Mouse (Mus musculus) stomach, embryonic 14.5 days (tissue): ENCODE data around the gene Prcd. TPM values are rescaled to one million over a fixed set of nuclear protein-coding genes. Genes with fewer than 3 reads are reported as not detected.
"Not testable (repeated sequence)": the region's sequence is repeated elsewhere in the genome, so short reads cannot be mapped to it uniquely, and the experiment has no call there.

Experiments used
- ATAC-seq: fragments of 200-750 bp; cut with Nextera tagmentation; 2 replicates; pipeline ENCODE4 v1.8.0; 2017; ENCODE audit warnings: low read depth, moderate TSS enrichment; ENCODE audit not compliant: insufficient number of reproducible peaks, insufficient read depth, low FRiP score
- H3K27ac ChIP-seq: fragments of 300-500 bp; sonication (generic); 2 replicates; pipeline ENCODE4 v1.5.1; 2014; ENCODE audit warnings: mild to moderate bottlenecking, low read length, moderate library complexity, mixed read lengths
- H3K27me3 ChIP-seq: fragments of 300-500 bp; sonication (generic); 2 replicates; pipeline ENCODE4 v1.6.1; 2014; ENCODE audit warnings: low read length, control low read depth, mixed read lengths; ENCODE audit not compliant: control insufficient read depth, insufficient read depth
- H3K36me3 ChIP-seq: fragments of 300-500 bp; sonication (generic); 2 replicates; pipeline ENCODE4 v1.6.1; 2014; ENCODE audit warnings: mild to moderate bottlenecking, control low read depth, low read length, moderate library complexity, mixed read lengths; ENCODE audit not compliant: control insufficient read depth, insufficient read depth
- H3K4me1 ChIP-seq: fragments of 300-500 bp; sonication (generic); 2 replicates; pipeline ENCODE4 v1.6.1; 2014; ENCODE audit warnings: low read length, control low read depth, mixed read lengths; ENCODE audit not compliant: control insufficient read depth, insufficient read depth
- H3K4me2 ChIP-seq: fragments of 300-500 bp; sonication (generic); replicated peaks from 2 replicates; pipeline ENCODE4 v1.6.1; 2014; ENCODE audit warnings: low read depth, low read length, control low read depth
- H3K4me3 ChIP-seq: fragments of 300-500 bp; sonication (generic); 2 replicates; pipeline ENCODE4 v1.5.1; 2014; ENCODE audit warnings: low read depth, low read length, control low read depth
- H3K9ac ChIP-seq: fragments of 300-500 bp; sonication (generic); replicated peaks from 2 replicates; pipeline ENCODE4 v1.6.1; 2014; ENCODE audit warnings: low read depth, mild to moderate bottlenecking, control low read depth, low read length, moderate library complexity, mixed read lengths
- H3K9me3 ChIP-seq: fragments of 300-500 bp; sonication (generic); 2 replicates; pipeline ENCODE4 v1.6.1; 2016; ENCODE audit warnings: low read depth, low read length, control low read depth; ENCODE audit not compliant: control insufficient read depth
- WGBS: fragments of 180-500 bp; shearing (Covaris S2); extraction: QIAGEN DNeasy Blood & Tissue Kit; methylation state at CpG from one replicate; pipeline ENCODE4 v1.1.7; 2014; 5-methylcytosine and 5-hydroxymethylcytosine counted together
- polyA plus RNA-seq: library from polyadenylated mRNA; unstranded; fragments of >200 nt; fragmentation: Nextera tagmentation; extraction: Ambion mirVana; gene quantifications from 2 replicates; pipeline ENCODE4 v1.2.1, GENCODE M21; 2014

Prcd gene
- polyA plus RNA-seq, 1 experiment from 2014 or later: 1.2 TPM

DNA sequence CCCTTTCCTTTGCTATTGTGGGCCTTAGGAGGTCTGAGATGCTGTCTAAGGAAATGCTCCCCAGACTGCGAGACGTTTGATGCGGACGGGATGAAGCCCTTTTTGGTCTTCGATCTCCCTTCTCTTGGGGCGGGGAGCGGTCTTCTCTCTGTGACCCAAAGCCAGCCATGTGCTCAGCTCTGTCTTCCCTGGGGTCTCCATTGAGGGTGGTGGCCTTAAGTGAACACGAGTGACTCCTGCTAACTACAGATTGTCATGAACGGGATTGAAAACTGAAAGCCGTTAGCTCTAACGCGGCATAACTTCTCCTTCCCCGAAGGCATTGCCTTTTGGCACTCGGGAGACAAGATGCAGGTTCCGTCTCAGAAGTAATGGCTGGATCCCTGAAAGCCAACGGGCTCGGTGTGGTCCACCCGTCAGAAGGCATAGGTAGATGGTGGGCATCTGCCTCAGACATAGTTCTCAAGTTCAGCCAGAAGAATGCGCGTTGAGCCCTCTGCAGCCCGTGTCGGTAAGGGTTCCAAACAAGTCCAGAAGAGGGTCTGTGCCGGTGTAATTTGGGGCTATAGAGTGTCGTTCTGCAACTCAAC, 18.6 kb downstream of the Prcd start:
- Histone ChIP-seq H3K9ac (peak overlapping the region; percentile 92), H3K36me3 (peaks cover 40% of the 10 kb centered on the region), H3K4me1 (peaks cover 9% of the 10 kb centered on the region), H3K27ac (peak overlapping the region; percentile 78), H3K4me3 (peak overlapping the region; percentile 94), H3K27me3 (no peaks in the 10 kb centered on the region), H3K4me2 (peak overlapping the region; percentile 76), H3K9me3 (no peaks in the 10 kb centered on the region)
- no peak for ATAC-seq
- 0% methylated on average over 24 of the region's 24 CpGs for WGBS

DNA sequence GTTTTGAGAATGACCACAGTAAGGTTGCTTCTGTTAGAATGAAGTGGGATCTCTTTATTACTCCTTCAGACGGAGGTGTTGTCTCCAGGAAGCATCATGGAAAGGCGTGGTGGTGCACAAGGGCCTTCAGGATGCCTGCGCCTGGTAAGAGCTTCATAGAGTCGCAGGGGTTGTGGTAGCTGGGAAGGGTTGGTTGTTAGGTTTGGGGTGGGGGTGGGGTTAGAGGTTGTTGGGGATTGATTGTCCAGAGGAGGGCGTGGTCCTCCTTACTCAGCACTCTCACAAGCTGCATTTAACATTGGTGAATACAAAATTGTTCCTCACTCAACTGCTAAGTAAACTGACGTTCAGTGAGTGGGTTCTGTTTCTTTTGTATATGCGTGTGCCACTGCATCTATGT, 19.3 kb downstream of the Prcd start:
- Histone ChIP-seq H3K4me2 (peak overlapping the region; percentile 76), H3K4me1 (peaks cover 9% of the 10 kb centered on the region), H3K27me3 (no peaks in the 10 kb centered on the region), H3K9ac (peak overlapping the region; percentile 92), H3K36me3 (peaks cover 47% of the 10 kb centered on the region), H3K27ac (no peak overlapping the region), H3K4me3 (peak overlapping the region; percentile 94), H3K9me3 (no peaks in the 10 kb centered on the region)
- ATAC-seq: no peak
- WGBS: 14% methylated on average over 7 of the region's 7 CpGs

DNA sequence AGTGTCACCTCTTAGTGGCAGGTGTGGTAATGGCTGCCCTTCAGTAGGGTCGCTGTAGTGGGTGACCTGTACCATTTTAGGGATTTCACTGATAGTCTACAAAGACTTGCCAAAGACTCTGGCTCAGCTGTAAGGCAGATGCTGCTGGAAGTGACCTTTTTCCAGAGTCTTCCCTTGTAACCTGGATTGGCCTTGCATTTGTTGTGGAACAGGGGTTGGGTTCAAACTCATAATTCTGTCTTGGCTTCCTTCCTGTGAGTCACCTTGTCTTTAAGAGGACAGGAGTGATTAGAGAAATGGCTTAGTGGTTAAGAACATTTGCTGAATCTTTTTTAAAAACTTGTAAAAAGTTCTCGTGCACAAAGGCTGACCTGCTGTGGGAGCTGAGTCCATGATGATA, 20.1 kb downstream of the Prcd start:
- ATAC-seq: no peak
- Histone ChIP-seq H3K4me3 (no peak overlapping the region), H3K4me1 (peaks cover 9% of the 10 kb centered on the region), H3K9ac (no peak overlapping the region), H3K36me3 (peaks cover 48% of the 10 kb centered on the region), H3K27me3 (no peaks in the 10 kb centered on the region), H3K27ac (no peak overlapping the region), H3K9me3 (no peaks in the 10 kb centered on the region), H3K4me2 (peak overlapping the region; percentile 76; the same call in 1 of the 2 replicates)
- 73% methylated on average over 2 of the region's 2 CpGs for WGBS

DNA sequence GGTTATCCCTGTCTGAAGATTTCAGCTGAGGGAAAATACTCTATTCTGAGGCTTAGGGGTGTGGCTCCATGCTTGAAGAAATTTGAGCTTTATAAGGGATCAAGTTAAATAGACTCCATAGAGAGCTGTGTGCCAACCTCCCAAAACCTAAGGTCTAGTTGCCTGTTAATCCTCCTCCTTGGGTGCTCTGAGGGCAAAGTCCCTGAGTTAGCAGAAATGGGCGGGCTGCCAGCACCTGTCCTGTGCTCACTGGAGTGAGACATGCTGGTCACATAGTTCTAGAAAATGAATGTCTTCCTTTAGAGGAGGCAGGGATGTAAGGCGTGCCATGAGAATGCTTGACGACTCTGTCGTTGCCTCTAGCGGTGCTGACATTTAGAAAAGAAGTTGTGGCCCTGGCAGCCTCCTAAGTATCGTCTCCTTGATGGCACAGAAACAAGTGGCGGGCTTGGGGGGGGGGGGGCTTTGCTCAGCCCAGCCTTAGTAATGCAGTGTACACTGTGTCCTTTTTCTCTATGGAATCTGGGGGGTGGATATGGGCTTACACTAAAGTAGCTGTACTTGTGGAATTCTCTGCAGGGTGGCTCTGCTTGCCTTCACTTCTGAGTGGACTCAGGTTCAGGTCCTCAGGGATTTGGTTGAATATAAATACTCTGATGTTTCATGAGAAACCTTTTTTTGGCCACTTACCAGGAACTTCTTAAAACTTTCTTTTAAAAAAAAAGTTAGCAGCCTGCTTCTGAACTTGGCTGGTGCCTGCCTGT, 21.5 kb downstream of the Prcd start:
- Histone ChIP-seq H3K4me1 (peaks cover 9% of the 10 kb centered on the region), H3K9ac (no peak overlapping the region), H3K27me3 (no peaks in the 10 kb centered on the region), H3K9me3 (no peaks in the 10 kb centered on the region), H3K4me3 (no peak overlapping the region), H3K36me3 (peaks cover 54% of the 10 kb centered on the region), H3K27ac (no peak overlapping the region), H3K4me2 (no peak overlapping the region)
- no peak for ATAC-seq
- 60% methylated on average over 7 of the region's 7 CpGs for WGBS

DNA sequence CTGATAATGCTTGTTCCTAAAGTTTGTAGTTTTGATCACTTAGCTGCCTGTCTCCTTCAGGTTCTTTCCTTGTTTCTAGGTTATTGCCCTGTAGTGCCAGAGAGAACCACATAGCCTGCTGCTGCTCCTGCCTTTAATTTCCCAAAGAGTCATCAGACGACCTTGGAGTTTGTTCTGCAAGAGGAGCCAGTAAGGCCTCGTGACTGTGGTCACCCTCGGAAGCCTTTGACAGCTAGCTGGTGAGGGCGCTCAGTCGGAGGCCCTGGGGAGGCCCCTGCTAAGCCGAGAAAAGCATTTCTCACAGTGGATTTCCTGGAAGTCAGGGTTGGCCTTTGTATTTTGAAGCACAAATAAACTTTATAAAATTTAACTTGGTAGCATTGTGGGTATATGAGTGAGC, 22.1 kb downstream of the Prcd start:
- not testable (repeated sequence) for H3K9me3 ChIP-seq, H3K9ac ChIP-seq, H3K4me3 ChIP-seq, H3K4me1 ChIP-seq, H3K4me2 ChIP-seq, H3K27me3 ChIP-seq, H3K27ac ChIP-seq, ATAC-seq
- peaks cover 54% of the 10 kb centered on the region for H3K36me3 ChIP-seq
- WGBS: 76% methylated on average over 6 of the region's 6 CpGs

DNA sequence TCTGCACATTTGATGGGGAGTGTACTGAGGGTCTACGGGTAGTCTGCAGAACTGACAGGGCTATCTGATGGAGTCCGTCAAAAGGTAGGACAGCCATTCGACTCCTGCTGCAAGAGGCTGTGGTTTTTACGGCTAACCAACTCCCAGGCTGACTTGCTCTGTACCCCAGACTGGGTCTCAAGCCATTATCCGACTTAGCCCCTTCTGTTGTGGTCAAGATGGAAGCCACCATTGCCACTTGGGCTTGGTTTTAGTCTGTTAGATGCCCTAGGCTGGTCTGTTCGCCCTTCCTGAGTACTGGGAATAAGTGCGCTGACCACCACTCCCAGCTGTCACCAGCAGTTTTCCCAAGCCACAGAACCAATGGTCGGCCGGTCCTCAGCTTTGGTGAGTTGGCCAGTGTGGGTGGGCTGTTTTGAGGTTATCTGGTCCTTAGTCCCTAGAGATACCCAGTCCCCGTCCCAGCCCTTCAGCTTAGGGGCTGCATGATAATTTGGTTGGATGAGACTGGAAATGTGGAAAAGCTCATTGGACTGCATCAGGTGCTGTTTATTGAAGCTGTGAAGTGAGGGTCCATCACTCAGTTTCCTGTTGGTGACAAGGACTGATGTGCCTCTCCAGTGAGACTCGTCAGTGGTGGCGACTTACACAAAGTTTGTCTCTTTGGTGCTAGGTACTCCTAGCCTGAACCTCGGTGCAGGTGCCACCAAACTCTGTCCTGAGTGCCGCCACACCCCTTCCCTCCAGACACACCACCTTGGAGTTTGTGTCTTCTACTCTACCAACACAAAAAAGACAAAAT, 23.0 kb downstream of the Prcd start:
- H3K27me3 ChIP-seq: no peaks in the 10 kb centered on the region
- peaks cover 9% of the 10 kb centered on the region for H3K4me1 ChIP-seq
- H3K4me2 ChIP-seq: no peak overlapping the region
- 85% methylated on average over 14 of the region's 14 CpGs for WGBS
- no peak overlapping the region for H3K27ac ChIP-seq
- no peaks in the 10 kb centered on the region for H3K9me3 ChIP-seq
- no peak overlapping the region for H3K9ac ChIP-seq
- H3K36me3 ChIP-seq: peaks cover 58% of the 10 kb centered on the region
- ATAC-seq: no peak
- H3K4me3 ChIP-seq: no peak overlapping the region

DNA sequence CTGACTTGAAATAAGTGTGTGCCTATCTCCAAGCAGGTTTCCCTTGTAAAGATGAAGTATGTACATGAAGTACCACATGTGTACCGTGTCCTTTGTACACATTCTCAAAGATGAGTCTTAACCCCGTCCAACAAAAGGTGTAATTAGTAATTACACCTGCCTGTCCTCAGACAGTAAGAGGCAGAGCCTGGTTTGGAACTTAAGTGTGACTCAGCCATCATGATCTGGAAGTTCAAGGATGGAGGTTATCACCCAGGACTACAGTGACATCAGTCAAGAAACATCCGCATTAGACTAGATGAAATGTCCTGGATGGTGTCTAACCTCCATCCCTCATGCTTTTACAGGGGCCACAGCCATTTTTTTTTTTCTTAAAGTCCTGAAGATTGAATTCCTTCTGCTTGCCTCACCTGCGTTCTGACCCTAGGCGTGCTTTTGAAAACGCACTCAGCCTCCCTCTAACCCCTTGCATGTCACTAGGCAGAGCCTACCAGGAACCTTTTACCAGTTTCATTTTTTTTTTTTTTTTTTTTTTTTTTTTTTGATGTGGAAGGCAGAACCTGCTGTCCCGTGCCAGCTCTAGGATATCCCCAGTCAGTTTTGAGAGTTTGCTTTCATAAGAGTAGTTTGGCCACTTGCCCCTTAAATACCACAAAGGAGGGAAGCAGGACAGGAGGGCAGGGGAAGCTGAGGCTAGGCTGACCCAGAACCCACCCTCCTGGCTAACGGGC, 24.5 kb downstream of the Prcd start:
- Histone ChIP-seq H3K4me1 (peaks cover 4% of the 10 kb centered on the region), H3K9ac (no peak overlapping the region), H3K36me3 (peaks cover 60% of the 10 kb centered on the region), H3K9me3 (no peaks in the 10 kb centered on the region), H3K27ac (no peak overlapping the region), H3K4me3 (no peak overlapping the region), H3K4me2 (no peak overlapping the region), H3K27me3 (no peaks in the 10 kb centered on the region)
- ATAC-seq: no peak
- 72% methylated on average over 8 of the region's 8 CpGs for WGBS

DNA sequence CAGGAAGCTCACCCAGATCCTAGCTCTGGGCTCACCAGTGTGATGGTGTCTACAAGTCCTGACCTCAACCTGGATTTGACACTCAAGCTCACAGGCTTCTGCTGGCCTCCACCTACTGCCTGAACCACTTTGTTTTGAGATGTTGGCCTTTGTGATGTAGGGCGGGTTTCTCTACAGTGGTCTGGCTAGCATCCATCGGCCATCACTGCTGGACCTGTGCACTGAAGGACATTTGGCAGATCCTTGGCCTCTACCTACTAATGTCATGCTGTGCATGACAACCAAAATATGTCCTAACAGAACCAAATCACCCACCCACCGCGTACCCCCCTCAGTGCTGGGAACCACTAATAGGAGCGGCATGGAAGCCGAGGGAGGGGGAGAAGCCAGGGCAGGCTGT, 25.8 kb downstream of the Prcd start:
- ATAC-seq: no peak
- H3K4me3 ChIP-seq: no peak overlapping the region
- H3K9me3 ChIP-seq: no peaks in the 10 kb centered on the region
- peaks cover 49% of the 10 kb centered on the region for H3K36me3 ChIP-seq
- H3K4me2 ChIP-seq: no peak overlapping the region
- H3K27ac ChIP-seq: no peak overlapping the region
- WGBS: 94% methylated on average over 6 of the region's 6 CpGs
- no peak overlapping the region for H3K9ac ChIP-seq
- H3K27me3 ChIP-seq: no peaks in the 10 kb centered on the region
- H3K4me1 ChIP-seq: no peaks in the 10 kb centered on the region; the same call in 1 of the 2 replicates
